ENCODE assay signal across 8 mouse cellular contexts in genomic region chr6:100483084-100483810, GRCm38 (mm10).
A peak's percentile ranks its signal among the peaks of the same experiment; 100 is the strongest.
DNase-seq lines count a peak whose midpoint lies in the region; ATAC-seq lines count a peak whose summit lies in the region.

No protein-coding gene starts in this region.

- H3K4me2 ChIP-seq in kidney, embryonic 15.5 days = peak overlapping the region; percentile 42
- H3K4me2 ChIP-seq in hindbrain, embryonic 14.5 days (replicated peaks) = no peak overlapping the region

- H3K9me3 ChIP-seq in kidney, embryonic 15.5 days (replicated peaks) = peaks cover 11% of the 10 kb centered on the region
- peaks cover 16% of the 10 kb centered on the region for H3K9me3 ChIP-seq in hindbrain, embryonic 14.5 days (ENCODE audit: control insufficient read depth, low read length)

- peaks cover 16% of the 10 kb centered on the region for H3K4me1 ChIP-seq in kidney, embryonic 15.5 days
- H3K4me1 ChIP-seq in hindbrain, embryonic 14.5 days (replicated peaks; ENCODE audit: control insufficient read depth, insufficient read depth, low read length) = no peaks in the 10 kb centered on the region; the same call in 1 of the 2 replicates

- H3K27me3 ChIP-seq in kidney, embryonic 15.5 days = peaks cover 16% of the 10 kb centered on the region; the same call in 1 of the 2 replicates
- no peaks in the 10 kb centered on the region; the same call in 1 of the 2 replicates for H3K27me3 ChIP-seq in hindbrain, embryonic 14.5 days (ENCODE audit: control insufficient read depth, insufficient read depth, low read length)

- H3K27ac ChIP-seq in kidney, embryonic 15.5 days = peak overlapping the region; percentile 19; the same call in 1 of the 2 replicates
- H3K27ac ChIP-seq in macrophage = peak overlapping the region; percentile 31
- no peak overlapping the region for H3K27ac ChIP-seq in hindbrain, embryonic 14.5 days

- no peak for ATAC-seq in kidney, embryonic 15.5 days (replicated peaks; ENCODE audit: low FRiP score)
- ATAC-seq in hindbrain, embryonic 14.5 days (ENCODE audit: low FRiP score) = no peak

- H3K36me3 ChIP-seq in kidney, embryonic 15.5 days = no peaks in the 10 kb centered on the region
- no peaks in the 10 kb centered on the region for H3K36me3 ChIP-seq in macrophage (ENCODE audit: inconsistent target)
- H3K36me3 ChIP-seq in hindbrain, embryonic 14.5 days (replicated peaks; ENCODE audit: control insufficient read depth, insufficient read depth) = no peaks in the 10 kb centered on the region

- no peaks in the 10 kb centered on the region for H3K79me2 ChIP-seq in macrophage (ENCODE audit: inconsistent target)

- no peak overlapping the region for H3K4me3 ChIP-seq in kidney, embryonic 15.5 days (replicated peaks)
- H3K4me3 ChIP-seq in macrophage (ENCODE audit: inconsistent target) = no peak overlapping the region
- H3K4me3 ChIP-seq in hindbrain, embryonic 14.5 days (replicated peaks; ENCODE audit: low read length) = no peak overlapping the region

- WGBS in kidney, embryonic 15.5 days = 3% methylated on average over 14 of the region's 14 CpGs
- 4% methylated on average over 14 of the region's 14 CpGs for WGBS in macrophage (ENCODE audit: missing documents)
- WGBS in hindbrain, embryonic 14.5 days = 19% methylated on average over 14 of the region's 14 CpGs

- H3K9ac ChIP-seq in kidney, embryonic 15.5 days = no peak overlapping the region
- no peak overlapping the region for H3K9ac ChIP-seq in hindbrain, embryonic 14.5 days

- DNase-seq in kidney, adult 11 months = no peak
- peak; percentile 77 for DNase-seq in NIH3T3 (ENCODE audit: low read depth)
- DNase-seq in forelimb bud, embryonic 11.5 days (ENCODE audit: low read depth, low spot score) = peak; percentile 11
- no peak for DNase-seq in retina, embryonic 14.5 days (ENCODE audit: low spot score)
- no peak for DNase-seq in hindbrain, embryonic 14.5 days (ENCODE audit: low spot score)
- no peak for DNase-seq in left cerebral cortex, adult 11 months (ENCODE audit: low spot score)

Comparison
In these comparisons a context has a peak if more than half of its experiments do, and no peak if none do; other contexts are left out.
1. DNase-seq: peak in NIH3T3 (single experiment) and forelimb bud, embryonic 11.5 days (single experiment); none in kidney, adult 11 months (single experiment), retina, embryonic 14.5 days (single experiment), hindbrain, embryonic 14.5 days (single experiment) and left cerebral cortex, adult 11 months (single experiment).